Mouse (Mus musculus): ENCODE data around the gene Myo10. TPM values are rescaled to one million over a fixed set of nuclear protein-coding genes. Genes with fewer than 3 reads are reported as not detected.

Gene Myo10
- total and polyA plus RNA-seq, 2 experiments from 2014 or later = 29.2 to 30.0 TPM

DNA sequence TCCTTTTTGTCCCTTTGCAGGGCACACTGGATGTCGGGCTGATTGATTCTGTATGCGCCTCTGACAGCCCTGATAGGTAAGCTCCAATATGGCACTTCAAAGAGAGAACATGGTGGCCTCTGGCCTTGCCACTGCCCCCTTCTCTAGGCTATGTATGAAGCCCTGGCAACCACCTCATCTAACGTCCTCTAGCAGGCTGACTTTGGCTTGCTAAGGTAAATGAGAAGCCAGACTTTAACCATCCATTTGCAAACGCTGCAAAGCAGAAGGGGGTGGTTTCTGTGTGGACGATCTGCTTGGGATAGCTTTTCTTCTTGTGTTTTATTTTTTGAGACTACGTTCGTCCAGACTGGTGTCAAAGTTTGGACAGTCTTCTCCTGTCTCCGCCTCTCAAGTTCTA is 174.9 kb downstream of the Myo10 start:
- Histone ChIP-seq H3K27ac (no peak overlapping the region), H3K27me3 (ENCODE audit: insufficient read depth, low read length) (no peaks in the 10 kb centered on the region), H3K4me3 (ENCODE audit: low read length) (no peak overlapping the region), H3K9ac (replicated peaks; ENCODE audit: low read length) (no peak overlapping the region), H3K4me1 (ENCODE audit: insufficient read depth, low read length) (no peaks in the 10 kb centered on the region), H3K36me3 (ENCODE audit: insufficient read depth, low read length) (peaks cover 39% of the 10 kb centered on the region), H3K4me2 (ENCODE audit: low read depth, low read length) (no peak overlapping the region), H3K9me3 (ENCODE audit: low read length) (no peaks in the 10 kb centered on the region)
- WGBS = 88% methylated on average over 8 of the region's 8 CpGs
- ATAC-seq = no peak
- no peak for TF ChIP-seq CTCF (IDR thresholded peaks at IDR 0.05; ENCODE audit: low read depth)
- no peak for DNase-seq (ENCODE audit: low spot score)

DNA sequence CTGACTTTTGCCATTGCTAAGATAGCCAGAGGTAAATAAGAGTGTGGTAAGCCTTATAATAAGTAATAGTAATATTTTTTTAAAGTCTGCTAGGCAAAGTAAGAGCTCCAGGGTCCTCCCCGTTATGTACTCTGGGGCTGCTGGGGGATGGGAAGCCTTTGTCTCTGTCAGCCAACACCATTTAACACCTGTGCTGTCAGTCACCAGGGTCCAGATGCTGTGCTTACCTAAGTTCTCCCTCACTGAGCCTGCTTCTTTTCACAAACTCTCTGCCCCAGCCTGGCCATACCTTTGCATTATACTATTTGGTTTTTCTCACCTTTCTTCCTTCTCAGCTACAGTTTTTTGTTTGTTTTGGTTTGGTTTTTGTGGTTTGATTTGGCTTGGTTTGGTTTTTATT is 175.6 kb downstream of the Myo10 start:
- Histone ChIP-seq H3K9ac (replicated peaks; ENCODE audit: low read length) (no peak overlapping the region), H3K27me3 (ENCODE audit: insufficient read depth, low read length) (no peaks in the 10 kb centered on the region), H3K4me2 (ENCODE audit: low read depth, low read length) (no peak overlapping the region), H3K4me1 (ENCODE audit: insufficient read depth, low read length) (no peaks in the 10 kb centered on the region), H3K4me3 (ENCODE audit: low read length) (no peak overlapping the region), H3K27ac (no peak overlapping the region), H3K9me3 (ENCODE audit: low read length) (no peaks in the 10 kb centered on the region), H3K36me3 (ENCODE audit: insufficient read depth, low read length) (peaks cover 46% of the 10 kb centered on the region)
- TF ChIP-seq CTCF (IDR thresholded peaks at IDR 0.05; ENCODE audit: low read depth) = no peak
- 95% methylated on average over 1 of the region's 1 CpGs for WGBS
- no peak for DNase-seq (ENCODE audit: low spot score)
- ATAC-seq = no peak

DNA sequence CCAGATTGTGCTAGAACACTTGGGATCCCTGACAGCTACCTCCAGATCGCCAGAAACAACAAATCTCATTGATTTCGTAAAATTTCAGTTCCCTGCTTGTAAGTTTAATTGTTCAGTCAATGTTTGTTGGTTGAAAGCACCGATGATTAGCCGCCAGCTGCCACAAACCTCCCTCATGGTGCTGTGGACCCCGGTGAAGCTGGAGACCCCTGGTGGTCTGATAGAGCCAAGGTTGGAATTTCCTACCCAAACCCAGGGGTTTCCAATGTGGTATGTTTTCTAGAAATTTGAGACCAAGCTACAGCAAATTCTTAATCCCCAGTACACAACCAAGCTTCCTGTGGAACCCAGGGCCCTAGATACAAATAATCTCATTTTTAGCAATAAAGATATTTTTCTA is 179.4 kb downstream of the Myo10 start:
- TF ChIP-seq CTCF (IDR thresholded peaks at IDR 0.05; ENCODE audit: low read depth) = peak; percentile 35
- H3K27ac ChIP-seq = no peak overlapping the region
- peaks cover 57% of the 10 kb centered on the region for H3K36me3 ChIP-seq (ENCODE audit: insufficient read depth, low read length)
- H3K9me3 ChIP-seq (ENCODE audit: low read length) = no peaks in the 10 kb centered on the region
- DNase-seq (ENCODE audit: low spot score) (peak; percentile 25), ATAC-seq (no peak)
- H3K4me2 ChIP-seq (ENCODE audit: low read depth, low read length) = no peak overlapping the region
- H3K4me1 ChIP-seq (ENCODE audit: insufficient read depth, low read length) = no peaks in the 10 kb centered on the region
- H3K4me3 ChIP-seq (ENCODE audit: low read length) = no peak overlapping the region
- no peak overlapping the region for H3K9ac ChIP-seq (replicated peaks; ENCODE audit: low read length)
- 71% methylated on average over 5 of the region's 5 CpGs for WGBS
- no peaks in the 10 kb centered on the region for H3K27me3 ChIP-seq (ENCODE audit: insufficient read depth, low read length)

GRCm38 (mm10) chr15:25802194-25802593 is 179.9 kb downstream of the Myo10 start:
- Histone ChIP-seq H3K27ac (no peak overlapping the region), H3K9me3 (ENCODE audit: low read length) (no peaks in the 10 kb centered on the region), H3K4me1 (ENCODE audit: insufficient read depth, low read length) (no peaks in the 10 kb centered on the region), H3K36me3 (ENCODE audit: insufficient read depth, low read length) (peaks cover 56% of the 10 kb centered on the region), H3K27me3 (ENCODE audit: insufficient read depth, low read length) (no peaks in the 10 kb centered on the region), H3K9ac (replicated peaks; ENCODE audit: low read length) (no peak overlapping the region), H3K4me2 (ENCODE audit: low read depth, low read length) (no peak overlapping the region), H3K4me3 (ENCODE audit: low read length) (no peak overlapping the region)
- ATAC-seq (no peak), DNase-seq (ENCODE audit: low spot score) (no peak)
- WGBS = 67% methylated on average over 8 of the region's 8 CpGs
- TF ChIP-seq CTCF (IDR thresholded peaks at IDR 0.05; ENCODE audit: low read depth) = no peak

DNA sequence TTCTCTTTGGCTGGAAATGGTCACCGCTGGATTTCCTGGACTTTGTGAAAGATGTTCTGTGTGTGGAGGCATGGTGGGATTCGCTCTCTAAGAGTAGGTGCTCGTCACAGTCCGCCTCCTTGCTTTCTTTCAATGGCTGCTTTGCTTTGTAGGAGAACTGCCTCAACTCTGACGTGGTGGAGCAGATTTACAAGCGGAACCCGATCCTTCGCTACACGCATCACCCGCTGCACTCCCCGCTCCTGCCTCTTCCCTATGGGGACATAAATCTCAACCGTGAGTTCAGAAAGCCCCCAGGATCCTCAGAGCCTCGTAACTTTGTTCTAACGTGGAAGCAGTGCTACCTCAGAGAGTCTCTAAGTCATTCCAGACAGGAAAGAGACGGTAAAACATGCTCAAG is 180.8 kb downstream of the Myo10 start:
- Histone ChIP-seq H3K36me3 (ENCODE audit: insufficient read depth, low read length) (peaks cover 55% of the 10 kb centered on the region), H3K4me1 (ENCODE audit: insufficient read depth, low read length) (no peaks in the 10 kb centered on the region), H3K4me2 (ENCODE audit: low read depth, low read length) (no peak overlapping the region), H3K4me3 (ENCODE audit: low read length) (no peak overlapping the region), H3K27ac (no peak overlapping the region), H3K27me3 (ENCODE audit: insufficient read depth, low read length) (no peaks in the 10 kb centered on the region), H3K9ac (replicated peaks; ENCODE audit: low read length) (no peak overlapping the region), H3K9me3 (ENCODE audit: low read length) (no peaks in the 10 kb centered on the region)
- ATAC-seq = no peak
- WGBS = 87% methylated on average over 15 of the region's 15 CpGs
- no peak for DNase-seq (ENCODE audit: low spot score)
- TF ChIP-seq CTCF (IDR thresholded peaks at IDR 0.05; ENCODE audit: low read depth) = no peak

- H3K36me3 ChIP-seq (ENCODE audit: insufficient read depth, low read length) = peaks cover 72% of the 10 kb centered on the region
- WGBS = 80% methylated on average over 21 of the region's 21 CpGs
Observed at GRCm38 (mm10) chr15:25805336-25806110, 183.2 kb downstream of the Myo10 start.

DNA sequence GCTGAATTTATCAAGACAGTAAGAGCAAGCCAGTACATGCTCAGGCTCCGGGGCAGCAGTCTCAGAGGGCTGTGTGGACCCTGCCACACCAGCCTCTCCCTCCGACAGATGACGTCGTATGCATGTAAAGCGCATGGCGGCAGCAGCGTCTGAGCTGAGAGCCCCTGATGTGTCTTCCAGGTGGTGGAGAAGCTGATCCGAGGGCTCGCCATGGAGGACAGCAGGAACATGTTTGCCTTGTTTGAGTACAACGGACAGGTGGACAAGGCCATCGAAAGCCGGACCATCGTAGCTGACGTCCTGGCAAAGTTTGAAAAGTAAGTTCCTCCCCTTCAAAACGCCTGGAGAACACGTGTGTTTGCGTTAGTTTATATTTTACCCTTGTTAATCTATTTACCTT is 184.0 kb downstream of the Myo10 start:
- Histone ChIP-seq H3K27me3 (ENCODE audit: insufficient read depth, low read length) (no peaks in the 10 kb centered on the region), H3K27ac (no peak overlapping the region), H3K4me2 (ENCODE audit: low read depth, low read length) (no peak overlapping the region), H3K4me1 (ENCODE audit: insufficient read depth, low read length) (no peaks in the 10 kb centered on the region), H3K4me3 (ENCODE audit: low read length) (no peak overlapping the region), H3K9ac (replicated peaks; ENCODE audit: low read length) (no peak overlapping the region), H3K36me3 (ENCODE audit: insufficient read depth, low read length) (peaks cover 75% of the 10 kb centered on the region), H3K9me3 (ENCODE audit: low read length) (no peaks in the 10 kb centered on the region)
- WGBS = 92% methylated on average over 17 of the region's 17 CpGs
- TF ChIP-seq CTCF (IDR thresholded peaks at IDR 0.05; ENCODE audit: low read depth) = no peak
- DNase-seq (ENCODE audit: low spot score) (no peak), ATAC-seq (no peak)

More at GRCm38 (mm10) chr15:25805336-25806110, 183.2 kb downstream of the Myo10 start:
- H3K4me3 ChIP-seq (ENCODE audit: low read length) = no peak overlapping the region
- no peaks in the 10 kb centered on the region for H3K9me3 ChIP-seq (ENCODE audit: low read length)
- H3K9ac ChIP-seq (replicated peaks; ENCODE audit: low read length) = no peak overlapping the region
- no peaks in the 10 kb centered on the region for H3K27me3 ChIP-seq (ENCODE audit: insufficient read depth, low read length)
- H3K27ac ChIP-seq = no peak overlapping the region
- DNase-seq (ENCODE audit: low spot score) = peak; percentile 79
- H3K4me1 ChIP-seq (ENCODE audit: insufficient read depth, low read length) = no peaks in the 10 kb centered on the region
- no peak overlapping the region for H3K4me2 ChIP-seq (ENCODE audit: low read depth, low read length)
- peak; percentile 91 for TF ChIP-seq CTCF (IDR thresholded peaks at IDR 0.05; ENCODE audit: low read depth)
- ATAC-seq = peak; percentile 67

All from hindbrain, postnatal 0 days (tissue).